Mouse (Mus musculus) inflammation-experienced regulatory T-cells (primary cell): ENCODE measurements around the gene Olfr1136. TPM values are rescaled to one million over a fixed set of nuclear protein-coding genes. Genes with fewer than 3 reads are reported as not detected.

Experiments
- polyA plus RNA-seq, 2 experiments: library from polyadenylated mRNA; unstranded; fragments of 100-300 nt; shearing (Covaris generic); gene quantifications; one replicate each; pipeline ENCODE4 v1.2.1; 2017

Olfr1136 gene
- polyA plus RNA-seq = not detected

DNA sequence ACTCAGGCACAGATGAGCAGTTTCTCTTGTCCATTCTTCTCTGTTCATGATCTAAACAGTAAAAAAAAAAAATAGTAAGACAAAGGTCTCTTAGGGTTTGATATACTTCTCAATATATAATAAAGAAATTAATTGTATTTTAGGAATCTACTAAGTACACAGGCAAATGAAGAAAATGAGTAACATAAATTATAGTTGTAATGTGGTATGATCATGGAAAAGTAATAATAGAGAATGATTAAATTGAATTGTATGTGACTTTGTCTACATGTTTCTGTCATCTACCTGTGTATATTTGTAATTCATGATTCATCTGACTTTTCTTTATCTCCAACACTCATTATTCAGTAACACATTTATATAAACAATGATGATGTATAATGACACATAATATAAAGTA lies at the start of gene Olfr1136:
Gene Olfr1136, minus strand, starts transcription at position 101 of the 400 bp plus-strand sequence.

DNA sequence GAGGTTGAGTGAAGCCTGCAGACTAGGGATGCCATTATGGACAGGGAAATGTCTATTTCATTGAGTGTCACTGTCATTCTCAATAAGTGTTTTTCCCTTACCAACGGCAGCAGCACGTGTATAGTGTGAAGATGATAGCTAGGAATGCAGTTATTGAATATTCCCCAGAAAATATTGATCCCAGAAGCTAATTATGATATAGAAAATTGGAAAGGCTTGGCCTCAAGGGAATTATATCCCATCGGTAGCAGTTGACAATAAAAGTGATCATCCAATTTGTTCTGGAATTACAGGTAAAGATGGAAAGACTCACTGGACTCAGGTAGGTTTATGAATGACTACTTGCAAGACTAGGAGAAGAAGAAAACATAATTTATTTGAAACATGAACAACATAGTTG lies 49.7 kb upstream of the Olfr1136 start, which contains the start of gene Olfr1140:
Gene Olfr1140, plus strand, starts transcription at position 301 of the 400 bp plus-strand sequence.

DNA sequence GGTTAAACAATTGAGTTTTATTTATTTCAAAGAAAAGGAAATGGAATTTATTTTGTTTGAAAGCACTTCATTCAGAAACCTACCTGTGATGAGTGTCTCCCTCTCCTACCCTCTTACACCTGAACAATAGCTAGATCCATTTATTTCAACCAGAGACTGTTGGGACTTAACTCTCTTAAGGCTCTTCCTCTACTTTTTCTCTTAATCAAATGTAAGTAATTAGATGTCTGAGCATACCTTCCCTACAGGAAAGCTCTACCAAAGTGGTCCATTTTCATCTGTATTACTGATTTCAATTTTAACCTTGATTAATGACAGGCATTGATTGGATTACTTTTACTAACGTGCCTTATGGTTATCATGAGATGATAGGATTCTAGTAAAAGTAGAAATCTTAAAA lies 46.1 kb upstream of the Olfr1136 start, which contains the start of gene Olfr1138:
Gene Olfr1138, minus strand, starts transcription at position 101 of the 400 bp plus-strand sequence.

DNA sequence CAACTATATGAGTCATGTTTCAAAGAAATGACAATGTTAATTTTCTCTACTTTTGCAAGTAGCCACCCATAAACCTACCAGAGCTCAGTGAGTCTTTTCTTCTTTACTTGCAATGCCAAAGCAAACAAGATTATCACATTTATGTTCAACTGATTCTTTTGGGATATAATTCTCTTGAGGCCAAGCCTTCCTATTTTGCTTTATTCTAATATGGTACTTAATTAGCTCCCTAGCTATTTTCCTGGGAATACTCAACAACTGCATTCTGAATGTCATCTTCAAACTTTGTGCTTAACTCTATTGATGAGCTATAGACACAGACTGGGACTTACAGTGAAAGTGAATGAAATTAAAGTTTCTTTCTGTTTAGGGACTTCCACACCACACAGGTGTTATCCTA lies 19.3 kb upstream of the Olfr1136 start, which contains the start of gene Olfr1137:
Gene Olfr1137, minus strand, starts transcription at position 101 of the 400 bp plus-strand sequence.

DNA sequence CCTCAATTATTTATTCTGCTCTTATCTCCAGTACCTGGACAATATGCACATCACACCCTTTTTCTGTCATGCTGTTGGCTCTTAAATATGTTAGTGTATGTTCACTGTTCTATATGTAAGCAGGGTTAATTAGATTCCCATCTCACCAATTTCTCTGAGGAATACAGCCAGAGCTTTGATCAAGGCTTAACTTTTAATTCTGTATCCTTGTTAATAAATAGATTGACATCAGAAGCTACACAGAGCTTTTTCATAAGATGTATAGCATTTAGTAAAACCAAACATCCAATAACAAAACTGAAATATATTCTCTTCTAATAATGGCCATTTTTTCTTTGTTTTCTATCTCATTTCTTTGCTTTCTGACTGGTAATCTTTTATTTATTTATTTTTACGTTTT lies 20.2 kb downstream of the Olfr1136 start, which contains the start of gene Olfr1135:
Gene Olfr1135, minus strand, starts transcription at position 101 of the 400 bp plus-strand sequence.

DNA sequence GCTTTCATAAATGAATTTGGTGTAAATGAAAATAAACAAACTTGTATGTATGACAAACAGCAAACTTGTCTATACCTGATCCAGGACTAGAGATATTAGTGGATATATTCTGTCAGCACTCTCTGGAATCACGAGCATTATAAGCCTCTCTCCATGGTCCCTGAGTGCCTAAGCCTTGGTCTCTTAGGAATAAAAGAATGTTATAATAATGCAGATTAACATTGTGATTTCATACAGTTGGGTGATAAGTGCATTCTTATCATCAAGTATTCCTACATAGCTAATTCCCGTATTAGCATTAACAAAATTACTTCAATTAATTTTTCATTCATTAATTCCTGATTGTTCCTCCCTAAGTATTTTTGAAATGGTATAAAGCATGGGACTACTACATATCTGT lies 35.4 kb downstream of the Olfr1136 start, which contains the start of gene Olfr1134:
Gene Olfr1134, minus strand, starts transcription at position 101 of the 400 bp plus-strand sequence.

DNA sequence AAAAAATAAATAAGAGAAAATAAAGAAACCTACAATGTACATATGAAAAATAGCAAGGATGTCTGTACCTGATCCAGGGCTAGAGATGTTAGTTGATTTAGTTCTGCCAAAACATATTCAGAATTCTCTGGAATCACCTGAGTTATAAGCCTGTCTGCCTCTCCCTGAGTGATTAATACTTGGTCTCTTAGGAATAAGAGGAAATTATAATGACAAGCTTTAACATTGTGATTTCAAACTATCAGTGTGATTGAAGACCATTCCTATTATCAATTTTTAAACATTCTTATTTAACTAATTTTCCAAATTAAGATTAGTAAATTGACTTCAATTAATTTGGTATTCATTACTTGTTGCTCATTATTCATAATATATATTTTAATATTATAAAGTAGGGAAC lies 46.5 kb downstream of the Olfr1136 start, which contains the start of gene Olfr1133:
Gene Olfr1133, minus strand, starts transcription at position 101 of the 400 bp plus-strand sequence.

Other genes starting within 250 kb of the Olfr1136 start
- not detected for gene Olfr1126, start 240.0 kb downstream of the Olfr1136 start, polyA plus RNA-seq
- gene Pramel7, start 196.9 kb downstream of the Olfr1136 start, polyA plus RNA-seq = under 1 TPM in 1 of 2 experiments, not detected in 1; 0.72 TPM
- gene Pramel6, start 187.4 kb downstream of the Olfr1136 start, polyA plus RNA-seq = under 1 TPM in 1 of 2 experiments, not detected in 1; 0.24 TPM
- gene Olfr153, start 162.2 kb downstream of the Olfr1136 start, polyA plus RNA-seq = not detected
- 1 to 10 TPM in 1 of 2 experiments, not detected in 1; 1.3 TPM for gene Olfr1128, start 148.4 kb downstream of the Olfr1136 start, polyA plus RNA-seq
- gene Olfr1129, start 120.0 kb downstream of the Olfr1136 start, polyA plus RNA-seq = not detected
- gene Olfr1130, start 87.7 kb downstream of the Olfr1136 start, polyA plus RNA-seq = not detected
- gene Olfr1131, start 66.8 kb downstream of the Olfr1136 start, polyA plus RNA-seq = not detected
- gene Olfr1132, start 56.4 kb downstream of the Olfr1136 start, polyA plus RNA-seq = not detected
- not detected for gene Olfr1133, start 46.6 kb downstream of the Olfr1136 start, polyA plus RNA-seq
- gene Olfr1134, start 35.5 kb downstream of the Olfr1136 start, polyA plus RNA-seq = under 1 TPM; 0.19 to 0.22 TPM
- not detected for gene Olfr1135, start 20.3 kb downstream of the Olfr1136 start, polyA plus RNA-seq
- not detected for gene Olfr1137, start 19.2 kb upstream of the Olfr1136 start, polyA plus RNA-seq
- under 1 TPM in 1 of 2 experiments, not detected in 1; 0.40 TPM for gene Olfr1138, start 46.0 kb upstream of the Olfr1136 start, polyA plus RNA-seq
- gene Olfr1140, start 49.8 kb upstream of the Olfr1136 start, polyA plus RNA-seq = not detected
- not detected for gene Olfr1141, start 60.0 kb upstream of the Olfr1136 start, polyA plus RNA-seq
- gene Olfr152, start 85.5 kb upstream of the Olfr1136 start, polyA plus RNA-seq = under 1 TPM in 1 of 2 experiments, not detected in 1; 0.13 TPM
- under 1 TPM in 1 of 2 experiments, not detected in 1; 0.71 TPM for gene Olfr1143, start 106.6 kb upstream of the Olfr1136 start, polyA plus RNA-seq
- gene Olfr1145, start 115.9 kb upstream of the Olfr1136 start, polyA plus RNA-seq = not detected
- gene Olfr1148, start 136.6 kb upstream of the Olfr1136 start, polyA plus RNA-seq = under 1 TPM in 1 of 2 experiments, not detected in 1; 0.81 TPM
- gene Olfr1150-ps1, start 150.0 kb upstream of the Olfr1136 start, polyA plus RNA-seq = not detected
- gene Olfr1151, start 161.9 kb upstream of the Olfr1136 start, polyA plus RNA-seq = under 1 TPM; 0.20 to 0.82 TPM
- under 1 TPM; 0.08 to 0.44 TPM for gene Olfr1152, start 172.5 kb upstream of the Olfr1136 start, polyA plus RNA-seq
- not detected for gene Olfr1153, start 201.0 kb upstream of the Olfr1136 start, polyA plus RNA-seq
- not detected for gene Olfr1154, start 211.2 kb upstream of the Olfr1136 start, polyA plus RNA-seq